Mouse (Mus musculus): Measurements from ENCODE around the gene Lpin2. TPM values are rescaled to one million over a fixed set of nuclear protein-coding genes. Genes with fewer than 3 reads are reported as not detected.

Lpin2 gene
- total RNA-seq, 2 experiments from 2014 or later: 139 to 153 TPM

- ATAC-seq (replicated peaks; ENCODE audit: low FRiP score, low TSS enrichment, poor library complexity, severe bottlenecking): no peak
These were observed 13.5 kb upstream of the Lpin2 start for GRCm38 (mm10) chr17:71168846-71169245.

- ATAC-seq (replicated peaks; ENCODE audit: low FRiP score, low TSS enrichment, poor library complexity, severe bottlenecking): no peak
These were observed 12.7 kb upstream of the Lpin2 start for GRCm38 (mm10) chr17:71169639-71170038.

GRCm38 (mm10) chr17:71171161-71171560 is 11.2 kb upstream of the Lpin2 start:
- ATAC-seq (replicated peaks; ENCODE audit: low FRiP score, low TSS enrichment, poor library complexity, severe bottlenecking): peak; percentile 39; the same call in 1 of the 2 replicates

- ATAC-seq (replicated peaks; ENCODE audit: low FRiP score, low TSS enrichment, poor library complexity, severe bottlenecking): no peak
These were observed 5.0 kb upstream of the Lpin2 start for GRCm38 (mm10) chr17:71177336-71177735.

- no peak for ATAC-seq (replicated peaks; ENCODE audit: low FRiP score, low TSS enrichment, poor library complexity, severe bottlenecking)
These were observed 4.4 kb upstream of the Lpin2 start for GRCm38 (mm10) chr17:71177949-71178348.

- ATAC-seq (replicated peaks; ENCODE audit: low FRiP score, low TSS enrichment, poor library complexity, severe bottlenecking): no peak
These were observed 3.7 kb upstream of the Lpin2 start for GRCm38 (mm10) chr17:71178530-71179181.

GRCm38 (mm10) chr17:71179551-71180309 is 2.6 kb upstream of the Lpin2 start:
- ATAC-seq (replicated peaks; ENCODE audit: low FRiP score, low TSS enrichment, poor library complexity, severe bottlenecking): no peak

GRCm38 (mm10) chr17:71180601-71181000 is 1.8 kb upstream of the Lpin2 start:
- no peak for ATAC-seq (replicated peaks; ENCODE audit: low FRiP score, low TSS enrichment, poor library complexity, severe bottlenecking)

GRCm38 (mm10) chr17:71182871-71183656 is 704 bp downstream of the Lpin2 start:
- peak; percentile 60 for ATAC-seq (replicated peaks; ENCODE audit: low FRiP score, low TSS enrichment, poor library complexity, severe bottlenecking)

GRCm38 (mm10) chr17:71183657-71184261 is 1.4 kb downstream of the Lpin2 start:
- ATAC-seq (replicated peaks; ENCODE audit: low FRiP score, low TSS enrichment, poor library complexity, severe bottlenecking): no peak

GRCm38 (mm10) chr17:71184356-71185111 is 2.2 kb downstream of the Lpin2 start:
- ATAC-seq (replicated peaks; ENCODE audit: low FRiP score, low TSS enrichment, poor library complexity, severe bottlenecking): peak; percentile 32

GRCm38 (mm10) chr17:71185368-71185767 is 3.0 kb downstream of the Lpin2 start:
- ATAC-seq (replicated peaks; ENCODE audit: low FRiP score, low TSS enrichment, poor library complexity, severe bottlenecking): no peak

- no peak for ATAC-seq (replicated peaks; ENCODE audit: low FRiP score, low TSS enrichment, poor library complexity, severe bottlenecking)
These were observed 8.2 kb downstream of the Lpin2 start for GRCm38 (mm10) chr17:71190589-71190988.

- no peak for ATAC-seq (replicated peaks; ENCODE audit: low FRiP score, low TSS enrichment, poor library complexity, severe bottlenecking)
These were observed 8.7 kb downstream of the Lpin2 start for GRCm38 (mm10) chr17:71191063-71191462.

- ATAC-seq (replicated peaks; ENCODE audit: low FRiP score, low TSS enrichment, poor library complexity, severe bottlenecking): no peak
These were observed 9.5 kb downstream of the Lpin2 start for GRCm38 (mm10) chr17:71191651-71192419.

- ATAC-seq (replicated peaks; ENCODE audit: low FRiP score, low TSS enrichment, poor library complexity, severe bottlenecking): no peak
These were observed 10.7 kb downstream of the Lpin2 start for GRCm38 (mm10) chr17:71193019-71193418.

- no peak for ATAC-seq (replicated peaks; ENCODE audit: low FRiP score, low TSS enrichment, poor library complexity, severe bottlenecking)
These were observed 11.1 kb downstream of the Lpin2 start for GRCm38 (mm10) chr17:71193485-71193884.

- no peak for ATAC-seq (replicated peaks; ENCODE audit: low FRiP score, low TSS enrichment, poor library complexity, severe bottlenecking)
These were observed 12.7 kb downstream of the Lpin2 start for GRCm38 (mm10) chr17:71194906-71195632.
